Mouse (Mus musculus): Measurements from ENCODE around the gene Ncoa5. TPM values are rescaled to one million over a fixed set of nuclear protein-coding genes. Genes with fewer than 3 reads are reported as not detected.

Ncoa5 gene
- polyA plus RNA-seq, 1 experiment from 2014 or later, result 11.9 TPM

DNA sequence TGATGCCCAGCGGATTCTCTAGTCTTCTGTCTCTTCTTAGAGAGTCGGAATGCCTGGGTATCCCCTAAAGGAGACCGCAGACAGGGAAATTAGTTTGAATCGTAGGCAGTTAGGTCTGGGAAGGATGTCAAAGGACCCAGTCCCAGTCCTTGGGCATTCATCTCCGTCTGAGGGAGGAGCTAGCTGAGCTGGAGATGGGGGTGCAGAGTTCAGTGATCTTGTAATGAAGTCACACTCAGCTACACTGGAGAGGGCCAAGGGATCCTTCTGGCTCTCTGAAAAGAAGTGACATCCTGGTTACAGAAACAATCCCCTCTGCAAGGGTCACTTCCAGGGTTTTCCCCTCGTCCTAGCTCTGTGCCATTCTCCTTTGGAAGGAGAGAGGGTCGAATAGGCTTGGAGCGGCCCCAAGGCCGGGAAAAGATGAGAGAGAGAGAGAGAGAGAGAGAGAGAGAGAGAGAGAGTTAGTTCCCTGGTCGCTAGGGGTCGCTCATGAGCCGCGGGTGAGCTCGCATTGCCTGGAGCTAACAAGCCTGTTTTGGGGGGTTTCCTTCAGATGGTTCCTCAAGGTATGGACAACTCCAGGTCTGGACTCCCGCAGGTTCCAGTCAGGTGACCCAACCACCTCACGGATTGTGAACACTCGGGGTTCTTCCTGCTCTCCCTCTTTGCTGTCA lies 73.0 kb downstream of the Ncoa5 start:
- H3K9me3 ChIP-seq (ENCODE audit: control insufficient read depth), result no peaks in the 10 kb centered on the region
- 11% methylated on average over 17 of the region's 17 CpGs for WGBS
- no peak overlapping the region for H3K9ac ChIP-seq (ENCODE audit: low read depth, low read length)
- no peak overlapping the region for H3K27ac ChIP-seq (ENCODE audit: low read depth, low read length)
- TF ChIP-seq CTCF (IDR thresholded peaks at IDR 0.05; ENCODE audit: low read depth), result peak; percentile 83
- peak; percentile 28 for ATAC-seq
- H3K36me3 ChIP-seq (ENCODE audit: control insufficient read depth, insufficient read depth), result no peaks in the 10 kb centered on the region
- peak overlapping the region; percentile 80 for H3K4me2 ChIP-seq (replicated peaks; ENCODE audit: low read depth)
- peaks cover 4% of the 10 kb centered on the region; the same call in 1 of the 2 replicates for H3K4me1 ChIP-seq (replicated peaks; ENCODE audit: control insufficient read depth, insufficient read depth, low read length)
- no peak overlapping the region for H3K4me3 ChIP-seq (ENCODE audit: low read depth, low read length)
- peaks cover 3% of the 10 kb centered on the region for H3K27me3 ChIP-seq (replicated peaks; ENCODE audit: control insufficient read depth, insufficient read depth, low read length)

DNA sequence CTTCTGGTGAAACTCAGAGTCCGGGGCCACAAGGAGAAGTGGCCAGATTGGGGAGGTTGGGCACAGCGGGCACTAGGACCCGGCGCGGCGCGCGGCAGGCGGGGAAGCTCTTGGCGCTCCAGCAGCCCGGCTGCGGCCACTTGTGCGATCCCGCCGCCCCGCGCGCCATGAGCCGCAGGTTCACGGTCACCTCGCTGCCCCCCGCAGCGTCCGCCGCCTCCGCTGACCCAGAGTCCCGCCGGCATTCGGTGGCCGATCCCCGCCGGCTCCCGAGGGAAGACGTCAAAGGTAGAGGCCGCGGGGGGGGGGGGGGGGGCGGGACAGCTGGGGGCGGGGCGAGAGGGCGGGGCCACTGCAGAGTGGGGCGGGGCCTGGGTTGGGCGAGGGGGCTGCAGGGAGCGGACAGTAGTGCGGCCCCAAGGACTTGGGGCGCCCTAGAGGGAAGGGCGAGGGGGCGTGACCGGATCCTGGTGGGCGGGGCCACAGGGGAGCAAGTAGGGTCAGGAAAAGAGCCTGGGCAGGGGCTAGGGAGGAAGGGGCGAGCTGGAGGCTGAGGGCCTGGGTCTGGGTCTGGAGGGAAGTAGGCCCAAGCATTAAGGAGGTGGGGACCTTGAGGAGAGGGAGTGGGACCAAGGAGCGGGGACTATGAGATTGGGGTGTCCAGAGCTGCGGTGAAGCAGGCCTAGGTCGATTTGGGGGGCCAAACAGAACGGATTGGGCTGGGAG lies 73.8 kb downstream of the Ncoa5 start, which contains the start of gene Slc12a5:
Gene Slc12a5 (plus strand): TSS at position 87 of the 726 bp plus-strand sequence.
- Histone ChIP-seq H3K4me3 (ENCODE audit: low read depth, low read length) (peak within 1 kb of the TSS; percentile 47), H3K9ac (ENCODE audit: low read depth, low read length) (no peak within 1 kb of the TSS), H3K36me3 (ENCODE audit: control insufficient read depth, insufficient read depth) (no peaks in the 10 kb centered on the region), H3K4me1 (replicated peaks; ENCODE audit: control insufficient read depth, insufficient read depth, low read length) (peaks cover 4% of the 10 kb centered on the region; the same call in 1 of the 2 replicates), H3K27ac (ENCODE audit: low read depth, low read length) (no peak within 1 kb of the TSS), H3K27me3 (replicated peaks; ENCODE audit: control insufficient read depth, insufficient read depth, low read length) (no peaks in the 10 kb centered on the region), H3K9me3 (ENCODE audit: control insufficient read depth) (no peaks in the 10 kb centered on the region), H3K4me2 (replicated peaks; ENCODE audit: low read depth) (peak within 1 kb of the TSS; percentile 80)
- 2% methylated on average over 38 of the region's 54 CpGs for WGBS
- 0 out of 2 replicates have a peak, but pooled peaks have one; percentile 25 for ATAC-seq
- no peak for TF ChIP-seq CTCF (IDR thresholded peaks at IDR 0.05; ENCODE audit: low read depth)

DNA sequence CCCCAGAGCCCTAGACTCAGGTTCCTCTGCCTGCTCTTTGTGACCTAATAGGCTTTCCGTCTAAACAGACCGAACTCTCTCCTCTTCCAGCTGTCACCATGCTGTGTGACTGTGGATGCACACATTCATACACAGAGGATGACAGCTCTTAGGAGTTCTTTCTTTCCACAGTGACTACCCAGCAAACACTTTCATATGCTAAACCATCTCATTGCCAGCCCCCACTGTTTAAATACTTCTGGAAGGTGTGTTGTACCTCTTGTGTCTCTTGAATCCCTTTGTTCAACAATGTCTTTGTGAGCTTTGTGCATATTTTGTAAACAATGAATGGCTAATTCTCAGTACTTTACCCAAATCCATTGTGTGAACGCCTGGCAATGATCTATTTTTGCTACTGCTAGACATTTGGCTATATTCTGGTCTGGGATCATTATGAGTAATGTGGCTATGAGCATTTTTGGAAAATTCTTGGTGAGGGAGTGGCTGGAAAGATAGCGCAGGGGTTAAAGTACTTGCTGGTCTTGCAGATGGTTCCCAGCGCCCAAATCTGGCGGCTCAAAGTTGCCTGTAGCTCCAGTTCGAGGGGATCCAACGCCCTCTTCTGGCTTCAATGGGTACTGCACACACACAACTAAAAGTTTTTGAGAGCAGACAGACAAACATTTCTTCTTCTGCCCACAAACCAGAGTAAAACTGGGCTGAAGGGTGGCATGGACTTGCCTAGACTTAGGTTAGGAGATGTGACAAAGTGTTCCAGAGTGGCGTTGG lies 76.9 kb downstream of the Ncoa5 start:
- Histone ChIP-seq H3K36me3 (ENCODE audit: control insufficient read depth, insufficient read depth) (no peaks in the 10 kb centered on the region), H3K27me3 (replicated peaks; ENCODE audit: control insufficient read depth, insufficient read depth, low read length) (peaks cover 11% of the 10 kb centered on the region), H3K9me3 (ENCODE audit: control insufficient read depth) (no peaks in the 10 kb centered on the region), H3K9ac (ENCODE audit: low read depth, low read length) (no peak overlapping the region), H3K4me2 (replicated peaks; ENCODE audit: low read depth) (no peak overlapping the region), H3K4me1 (replicated peaks; ENCODE audit: control insufficient read depth, insufficient read depth, low read length) (peaks cover 4% of the 10 kb centered on the region; the same call in 1 of the 2 replicates), H3K27ac (ENCODE audit: low read depth, low read length) (no peak overlapping the region), H3K4me3 (ENCODE audit: low read depth, low read length) (no peak overlapping the region)
- WGBS, result 62% methylated on average over 9 of the region's 9 CpGs
- TF ChIP-seq CTCF (IDR thresholded peaks at IDR 0.05; ENCODE audit: low read depth), result peak; percentile 35; the same call in 1 of the 2 replicates
- no peak for ATAC-seq

DNA sequence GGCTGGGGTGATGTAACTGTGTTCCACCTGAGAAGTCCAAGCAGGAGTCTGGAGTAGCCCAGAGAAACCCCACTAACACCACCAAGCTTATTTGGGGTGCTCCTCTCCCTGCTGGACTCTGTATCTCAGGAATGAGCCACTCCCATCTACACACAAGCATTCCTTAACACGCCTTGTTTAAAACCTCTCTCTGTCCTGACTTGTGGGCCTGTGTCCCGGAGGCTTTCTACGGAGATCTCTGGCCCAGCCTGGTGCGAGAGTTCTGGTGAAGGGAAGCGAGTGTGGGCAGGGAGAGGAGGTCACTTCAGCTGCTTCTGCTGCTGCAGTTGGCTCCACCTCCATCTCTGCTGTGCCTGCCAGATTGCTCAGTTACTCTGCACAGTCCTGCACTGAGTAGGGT lies 78.5 kb downstream of the Ncoa5 start:
- Histone ChIP-seq H3K27me3 (replicated peaks; ENCODE audit: control insufficient read depth, insufficient read depth, low read length) (peaks cover 25% of the 10 kb centered on the region), H3K9me3 (ENCODE audit: control insufficient read depth) (no peaks in the 10 kb centered on the region), H3K4me3 (ENCODE audit: low read depth, low read length) (no peak overlapping the region), H3K4me2 (replicated peaks; ENCODE audit: low read depth) (no peak overlapping the region), H3K4me1 (replicated peaks; ENCODE audit: control insufficient read depth, insufficient read depth, low read length) (peaks cover 4% of the 10 kb centered on the region; the same call in 1 of the 2 replicates), H3K9ac (ENCODE audit: low read depth, low read length) (no peak overlapping the region), H3K27ac (ENCODE audit: low read depth, low read length) (no peak overlapping the region), H3K36me3 (ENCODE audit: control insufficient read depth, insufficient read depth) (no peaks in the 10 kb centered on the region)
- no peak for TF ChIP-seq CTCF (IDR thresholded peaks at IDR 0.05; ENCODE audit: low read depth)
- ATAC-seq, result no peak
- WGBS, result 49% methylated on average over 5 of the region's 5 CpGs

DNA sequence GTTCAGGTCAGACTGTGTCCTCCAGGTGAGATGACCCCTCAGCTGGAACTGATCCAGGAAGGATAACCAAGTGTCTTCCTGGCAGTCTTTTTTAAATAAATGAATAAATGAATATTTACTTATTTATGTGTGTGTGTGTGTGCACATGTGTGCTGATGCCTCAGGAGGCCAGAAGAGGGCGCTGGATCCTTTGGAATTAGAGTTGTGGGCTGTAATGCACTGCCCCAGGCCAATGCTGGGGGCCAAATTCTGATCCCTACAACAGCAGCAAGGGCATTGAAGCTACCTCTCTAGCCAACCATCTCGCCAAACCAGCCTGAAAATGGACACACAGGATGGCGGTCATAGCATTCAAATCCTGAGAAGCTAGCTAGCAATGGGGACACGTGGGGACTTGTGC lies 78.9 kb downstream of the Ncoa5 start:
- no peaks in the 10 kb centered on the region for H3K9me3 ChIP-seq (ENCODE audit: control insufficient read depth)
- H3K27ac ChIP-seq (ENCODE audit: low read depth, low read length), result no peak overlapping the region
- H3K27me3 ChIP-seq (replicated peaks; ENCODE audit: control insufficient read depth, insufficient read depth, low read length), result peaks cover 30% of the 10 kb centered on the region
- TF ChIP-seq CTCF (IDR thresholded peaks at IDR 0.05; ENCODE audit: low read depth), result 0 out of 2 replicates have a peak, but pooled peaks have one; percentile 6
- 76% methylated on average over 4 of the region's 4 CpGs for WGBS
- no peak overlapping the region for H3K4me3 ChIP-seq (ENCODE audit: low read depth, low read length)
- ATAC-seq, result no peak
- H3K4me1 ChIP-seq (replicated peaks; ENCODE audit: control insufficient read depth, insufficient read depth, low read length), result peaks cover 4% of the 10 kb centered on the region; the same call in 1 of the 2 replicates
- no peak overlapping the region for H3K9ac ChIP-seq (ENCODE audit: low read depth, low read length)
- H3K4me2 ChIP-seq (replicated peaks; ENCODE audit: low read depth), result no peak overlapping the region
- no peaks in the 10 kb centered on the region for H3K36me3 ChIP-seq (ENCODE audit: control insufficient read depth, insufficient read depth)

DNA sequence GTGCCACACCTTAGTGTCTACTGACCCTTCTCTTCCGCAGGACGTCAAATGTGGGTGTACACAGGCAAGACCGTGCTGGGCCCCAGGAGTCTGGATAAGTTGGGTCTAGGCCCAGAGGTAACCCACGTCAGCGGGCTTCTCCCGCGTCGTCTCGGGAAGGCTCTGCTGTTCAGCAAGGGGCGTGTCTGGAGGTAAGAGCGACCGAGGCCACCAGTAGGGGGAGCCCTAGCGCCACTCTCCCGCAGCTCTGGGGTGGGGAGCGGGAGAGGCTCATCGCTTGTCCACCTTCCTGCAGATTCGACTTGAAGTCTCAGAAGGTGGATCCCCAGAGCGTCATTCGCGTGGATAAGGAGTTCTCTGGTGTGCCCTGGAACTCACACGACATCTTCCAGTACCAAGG lies 81.4 kb downstream of the Ncoa5 start:
- peak; percentile 48 for ATAC-seq
- Histone ChIP-seq H3K4me1 (replicated peaks; ENCODE audit: control insufficient read depth, insufficient read depth, low read length) (no peaks in the 10 kb centered on the region), H3K4me3 (ENCODE audit: low read depth, low read length) (no peak overlapping the region), H3K9me3 (ENCODE audit: control insufficient read depth) (no peaks in the 10 kb centered on the region), H3K4me2 (replicated peaks; ENCODE audit: low read depth) (peak overlapping the region; percentile 22; the same call in 1 of the 2 replicates), H3K27ac (ENCODE audit: low read depth, low read length) (no peak overlapping the region), H3K36me3 (ENCODE audit: control insufficient read depth, insufficient read depth) (no peaks in the 10 kb centered on the region), H3K27me3 (replicated peaks; ENCODE audit: control insufficient read depth, insufficient read depth, low read length) (peaks cover 55% of the 10 kb centered on the region), H3K9ac (ENCODE audit: low read depth, low read length) (no peak overlapping the region)
- TF ChIP-seq CTCF (IDR thresholded peaks at IDR 0.05; ENCODE audit: low read depth), result peak; percentile 97
- 1% methylated on average over 21 of the region's 21 CpGs for WGBS

Measured in intestine, postnatal 0 days (tissue).